Mouse (Mus musculus) embryonic fibroblast, embryonic 13.5 days (primary cell): ENCODE measurements around the gene Ccni. TPM values are rescaled to one million over a fixed set of nuclear protein-coding genes. Genes with fewer than 3 reads are reported as not detected.

Experiments
- H3K27ac ChIP-seq: 2 replicates; pipeline ENCODE4 v1.5.1; 2012; ENCODE audit warnings: low read length, control low read depth, inconsistent platforms; ENCODE audit not compliant: insufficient read depth
- H3K4me1 ChIP-seq: 2 replicates; pipeline ENCODE4 v1.6.1; 2011; ENCODE audit warnings: low read length; ENCODE audit not compliant: control insufficient read depth, insufficient read depth
- H3K4me3 ChIP-seq: 2 replicates; pipeline ENCODE4 v1.5.1; 2011; ENCODE audit warnings: mild to moderate bottlenecking, control low read depth, low read length; ENCODE audit not compliant: insufficient read depth
- CTCF ChIP-seq: IDR thresholded peaks from 2 replicates; pipeline ENCODE4 v1.5.1; 2011; ENCODE audit warnings: mild to moderate bottlenecking, control low read depth, low read length, moderate library complexity, borderline replicate concordance; ENCODE audit not compliant: insufficient read depth
- POLR2A ChIP-seq: IDR thresholded peaks from 2 replicates; pipeline ENCODE4 v1.6.1; 2011; ENCODE audit warnings: low read depth, mild to moderate bottlenecking, control low read depth, low read length, moderate library complexity
- polyA plus RNA-seq: library from polyadenylated mRNA; stranded (reverse); fragments of >200 nt; gene quantifications from 2 replicates; pipeline ENCODE4 v1.2.4, GENCODE M21; 2011; ENCODE audit warnings: low read depth; ENCODE audit not compliant: missing spikeins, insufficient read length

Gene Ccni
- polyA plus RNA-seq, 1 experiment, result 211 TPM

- no peak overlapping the region for H3K27ac ChIP-seq
- peaks cover 10% of the 10 kb centered on the region for H3K4me1 ChIP-seq
- H3K4me3 ChIP-seq, result no peak overlapping the region
- TF ChIP-seq CTCF (no peak), POLR2A (no peak)
Observed at GRCm38 (mm10) chr5:93139350-93139749, 66.9 kb downstream of the Ccni start.

GRCm38 (mm10) chr5:93136956-93137586, 69.2 kb downstream of the Ccni start:
- Histone ChIP-seq H3K4me3 (no peak overlapping the region), H3K27ac (peak overlapping the region; percentile 59), H3K4me1 (peaks cover 27% of the 10 kb centered on the region)
- no peak for TF ChIP-seq POLR2A
- no peak for TF ChIP-seq CTCF

- H3K27ac ChIP-seq, result peak overlapping the region; percentile 27; the same call in 1 of the 2 replicates
- H3K4me1 ChIP-seq, result peaks cover 34% of the 10 kb centered on the region
- TF ChIP-seq POLR2A, result no peak
- TF ChIP-seq CTCF, result no peak
- no peak overlapping the region for H3K4me3 ChIP-seq
Observed at GRCm38 (mm10) chr5:93135368-93136107, 70.8 kb downstream of the Ccni start.

GRCm38 (mm10) chr5:93133445-93134244, 72.7 kb downstream of the Ccni start:
- TF ChIP-seq POLR2A (no peak), CTCF (no peak)
- H3K4me3 ChIP-seq, result no peak overlapping the region
- peak overlapping the region; percentile 98 for H3K27ac ChIP-seq
- peaks cover 40% of the 10 kb centered on the region for H3K4me1 ChIP-seq

Other genes starting within 250 kb of the Ccni start
- not detected in 2 replicates for gene Sowahb, start 161.5 kb downstream of the Ccni start, polyA plus RNA-seq
- gene Sept11, start 113.1 kb downstream of the Ccni start, polyA plus RNA-seq, result 406 and 428 TPM in 2 replicates
- gene 2010109A12Rik, start within 50 bp of the Ccni start, polyA plus RNA-seq, result not detected in 2 replicates
- 32.6 and 35.3 TPM in 2 replicates for gene Ccng2, start 60.8 kb upstream of the Ccni start, polyA plus RNA-seq